Mouse (Mus musculus) embryonic facial prominence, embryonic 11.5 days (tissue): ENCODE results near the gene Scrn1. TPM values are rescaled to one million over a fixed set of nuclear protein-coding genes. Genes with fewer than 3 reads are reported as not detected.

Source experiments
- ATAC-seq: fragments of 200-750 bp; cut with Nextera tagmentation; replicated peaks from 2 replicates; pipeline ENCODE4 v1.8.0; 2017; ENCODE audit warnings: low read depth; ENCODE audit not compliant: insufficient number of reproducible peaks, low FRiP score, low TSS enrichment
- DNase-seq: peaks from one replicate; pipeline ENCODE4 v3.0.0-alpha.2; 2015; ENCODE audit warnings: low spot score
- H3K27ac ChIP-seq: fragments of 300-500 bp; sonication (generic); replicated peaks from 2 replicates; pipeline ENCODE4 v1.5.1; 2014; ENCODE audit warnings: mild to moderate bottlenecking, low read depth, low read length, control low read depth
- H3K27me3 ChIP-seq: fragments of 300-500 bp; sonication (generic); 2 replicates; pipeline ENCODE4 v1.6.1; 2014; ENCODE audit warnings: mild to moderate bottlenecking, low read length, moderate library complexity, mixed read lengths; ENCODE audit not compliant: control insufficient read depth, insufficient read depth
- H3K36me3 ChIP-seq: fragments of 300-500 bp; sonication (generic); replicated peaks from 2 replicates; pipeline ENCODE4 v1.6.1; 2014; ENCODE audit warnings: low read depth, mild to moderate bottlenecking, low read length, moderate library complexity, mixed read lengths; ENCODE audit not compliant: control insufficient read depth, insufficient read depth
- H3K4me1 ChIP-seq: fragments of 300-500 bp; sonication (generic); 2 replicates; pipeline ENCODE4 v1.6.1; 2014; ENCODE audit warnings: low read length, mixed read lengths; ENCODE audit not compliant: control insufficient read depth, insufficient read depth
- H3K4me2 ChIP-seq: fragments of 300-500 bp; sonication (generic); 2 replicates; pipeline ENCODE4 v1.6.1; 2014; ENCODE audit warnings: low read depth, mild to moderate bottlenecking, control low read depth, low read length, moderate library complexity
- H3K4me3 ChIP-seq: fragments of 300-500 bp; sonication (generic); 2 replicates; pipeline ENCODE4 v1.5.1; 2014; ENCODE audit warnings: low read depth, low read length, control low read depth
- H3K9ac ChIP-seq: fragments of 300-500 bp; sonication (generic); replicated peaks from 2 replicates; pipeline ENCODE4 v1.6.1; 2014; ENCODE audit warnings: mild to moderate bottlenecking, control low read depth, low read length
- H3K9me3 ChIP-seq: fragments of 300-500 bp; sonication (generic); replicated peaks from 2 replicates; pipeline ENCODE4 v1.6.1; 2016; ENCODE audit warnings: mild to moderate bottlenecking, low read length, inconsistent platforms, mixed read lengths; ENCODE audit not compliant: control insufficient read depth
- WGBS: fragments of 180-500 bp; shearing (Covaris S2); extraction: QIAGEN DNeasy Blood & Tissue Kit; methylation state at CpG from one replicate; pipeline ENCODE4 v1.1.7; 2014; 5-methylcytosine and 5-hydroxymethylcytosine counted together
- polyA plus RNA-seq: library from polyadenylated mRNA; unstranded; fragments of >200 nt; fragmentation: Nextera tagmentation; extraction: Ambion mirVana; gene quantifications from 2 replicates; pipeline ENCODE4 v1.2.1, GENCODE M21; 2014

Gene Scrn1
- polyA plus RNA-seq, 1 experiment from 2014 or later = 25.4 TPM

DNA sequence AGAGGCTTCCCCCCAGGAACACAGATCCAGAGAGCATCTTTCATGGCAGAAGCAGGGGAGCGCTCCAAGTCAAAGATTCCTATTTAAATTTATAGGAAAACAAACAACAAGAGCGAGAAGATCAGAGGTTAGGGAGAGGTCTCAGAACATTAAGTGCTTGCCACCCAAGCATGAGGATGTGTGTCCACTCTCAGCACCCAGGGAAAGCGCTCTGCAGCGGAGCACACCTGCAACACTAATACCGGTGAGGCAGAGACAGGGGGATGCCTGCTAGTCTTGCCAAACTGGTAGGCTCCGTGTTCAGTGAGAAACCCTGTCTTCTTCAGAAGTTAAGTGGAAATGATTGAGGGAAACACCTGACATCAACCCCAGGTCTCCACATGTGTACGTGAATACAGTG is 26.9 kb downstream of the Scrn1 start:
- Histone ChIP-seq H3K36me3 (no peaks in the 10 kb centered on the region), H3K4me3 (no peak overlapping the region), H3K9ac (no peak overlapping the region), H3K27me3 (no peaks in the 10 kb centered on the region), H3K4me1 (peaks cover 2% of the 10 kb centered on the region; the same call in 1 of the 2 replicates), H3K27ac (no peak overlapping the region), H3K4me2 (no peak overlapping the region), H3K9me3 (no peaks in the 10 kb centered on the region)
- ATAC-seq (no peak), DNase-seq (no peak)
- 84% methylated on average over 7 of the region's 7 CpGs for WGBS

DNA sequence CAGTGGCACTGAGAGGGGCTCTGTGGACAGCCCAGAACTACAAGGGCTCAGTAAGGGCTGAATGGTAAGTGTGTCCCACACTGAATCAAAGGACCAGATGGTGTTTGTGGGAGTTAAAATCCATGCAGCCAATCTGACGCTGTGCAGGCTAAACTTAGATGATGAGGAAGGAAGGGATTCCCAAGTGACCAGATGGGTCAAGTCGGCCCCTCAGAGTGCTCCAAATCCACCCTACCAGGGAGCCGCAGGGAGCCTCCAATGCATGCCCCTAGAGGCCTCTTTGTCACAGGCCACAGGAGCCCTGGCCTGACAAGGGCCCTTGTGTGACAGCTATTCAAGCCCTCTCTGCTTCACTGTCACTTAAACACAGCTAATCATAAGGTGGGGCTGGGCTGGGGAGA is 27.5 kb downstream of the Scrn1 start:
- Histone ChIP-seq H3K9ac (no peak overlapping the region), H3K36me3 (no peaks in the 10 kb centered on the region), H3K27ac (no peak overlapping the region), H3K4me3 (no peak overlapping the region), H3K9me3 (no peaks in the 10 kb centered on the region), H3K4me2 (no peak overlapping the region), H3K27me3 (no peaks in the 10 kb centered on the region), H3K4me1 (peaks cover 2% of the 10 kb centered on the region; the same call in 1 of the 2 replicates)
- ATAC-seq = 0 out of 2 replicates have a peak, but pooled peaks have one; percentile 52
- WGBS = 7% methylated on average over 3 of the region's 3 CpGs
- DNase-seq = no peak

DNA sequence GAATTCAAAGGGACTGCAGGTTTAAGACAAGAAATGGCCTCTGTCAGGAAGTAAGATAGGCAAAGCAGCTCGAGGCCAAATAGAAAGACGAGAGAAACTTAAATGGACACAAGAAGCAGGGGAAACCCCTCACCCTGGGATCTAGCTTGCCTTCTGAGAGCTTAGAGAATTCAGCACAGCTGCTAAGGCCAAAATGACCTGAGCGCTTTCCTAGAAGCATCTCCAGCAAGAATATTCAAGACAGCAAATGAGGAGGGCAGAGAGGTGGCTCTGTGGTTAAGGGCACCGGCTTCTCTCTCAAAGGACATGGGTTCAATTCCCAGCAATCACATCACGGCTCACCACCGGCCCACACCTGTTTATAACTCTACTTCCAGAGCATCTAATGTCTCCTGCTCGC is 29.2 kb downstream of the Scrn1 start:
- no peak for ATAC-seq
- H3K4me3 ChIP-seq = no peak overlapping the region
- no peaks in the 10 kb centered on the region for H3K9me3 ChIP-seq
- no peak overlapping the region for H3K9ac ChIP-seq
- H3K4me2 ChIP-seq = no peak overlapping the region
- no peak for DNase-seq
- no peaks in the 10 kb centered on the region for H3K36me3 ChIP-seq
- peaks cover 2% of the 10 kb centered on the region; the same call in 1 of the 2 replicates for H3K4me1 ChIP-seq
- 76% methylated on average over 7 of the region's 7 CpGs for WGBS
- no peak overlapping the region for H3K27ac ChIP-seq
- no peaks in the 10 kb centered on the region for H3K27me3 ChIP-seq

DNA sequence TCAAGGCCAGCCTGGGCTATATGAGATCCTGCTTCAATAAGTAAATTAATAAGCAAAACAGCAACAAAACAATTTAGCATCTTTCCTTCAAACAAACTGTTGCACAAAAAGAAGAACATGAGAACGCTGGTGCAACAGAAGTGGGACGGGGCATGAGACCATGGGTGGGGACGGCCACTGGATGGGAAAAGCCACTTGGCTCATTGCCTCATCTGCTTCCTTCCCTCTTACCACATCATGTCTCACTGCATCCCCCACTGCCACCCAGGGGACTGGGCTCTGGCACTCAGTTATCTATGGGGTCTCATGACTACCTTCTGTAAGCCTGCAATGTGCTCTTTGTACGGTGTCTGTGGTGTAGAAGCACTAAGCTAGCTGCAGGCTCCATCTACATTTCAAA is 30.8 kb downstream of the Scrn1 start:
- DNase-seq (no peak), ATAC-seq (no peak)
- no peaks in the 10 kb centered on the region for H3K9me3 ChIP-seq
- no peaks in the 10 kb centered on the region for H3K36me3 ChIP-seq
- no peaks in the 10 kb centered on the region for H3K27me3 ChIP-seq
- H3K4me3 ChIP-seq = no peak overlapping the region
- H3K4me2 ChIP-seq = no peak overlapping the region
- H3K27ac ChIP-seq = no peak overlapping the region
- H3K4me1 ChIP-seq = peaks cover 2% of the 10 kb centered on the region; the same call in 1 of the 2 replicates
- H3K9ac ChIP-seq = no peak overlapping the region
- WGBS = 90% methylated on average over 4 of the region's 4 CpGs

DNA sequence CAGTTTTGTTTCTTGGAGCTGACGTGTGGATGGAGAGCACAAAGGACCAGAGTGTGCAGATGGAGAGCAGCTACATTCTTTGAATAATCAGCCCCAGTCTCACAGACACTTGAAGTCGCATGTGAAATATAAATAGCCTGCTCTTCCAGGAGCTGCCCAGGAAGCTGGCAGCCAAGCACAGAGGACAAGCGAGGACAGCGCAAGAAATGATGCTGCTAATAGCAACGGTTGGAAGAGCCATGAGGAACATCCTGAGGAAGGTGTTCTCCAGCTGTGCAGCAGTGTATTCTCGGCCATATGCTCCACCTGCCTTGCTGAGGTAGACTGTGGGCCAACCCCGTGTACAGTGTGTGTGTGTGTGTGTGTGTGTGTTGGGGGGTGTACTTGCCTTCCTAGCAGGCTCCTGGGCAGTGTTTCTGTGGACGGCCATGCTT is 35.2 kb downstream of the Scrn1 start:
- 64% methylated on average over 8 of the region's 8 CpGs for WGBS
- DNase-seq (peak; percentile 25), ATAC-seq (no peak)
- Histone ChIP-seq H3K27me3 (no peaks in the 10 kb centered on the region), H3K4me2 (no peak overlapping the region), H3K4me3 (no peak overlapping the region), H3K4me1 (no peaks in the 10 kb centered on the region), H3K9ac (no peak overlapping the region), H3K36me3 (no peaks in the 10 kb centered on the region), H3K27ac (no peak overlapping the region), H3K9me3 (no peaks in the 10 kb centered on the region)

DNA sequence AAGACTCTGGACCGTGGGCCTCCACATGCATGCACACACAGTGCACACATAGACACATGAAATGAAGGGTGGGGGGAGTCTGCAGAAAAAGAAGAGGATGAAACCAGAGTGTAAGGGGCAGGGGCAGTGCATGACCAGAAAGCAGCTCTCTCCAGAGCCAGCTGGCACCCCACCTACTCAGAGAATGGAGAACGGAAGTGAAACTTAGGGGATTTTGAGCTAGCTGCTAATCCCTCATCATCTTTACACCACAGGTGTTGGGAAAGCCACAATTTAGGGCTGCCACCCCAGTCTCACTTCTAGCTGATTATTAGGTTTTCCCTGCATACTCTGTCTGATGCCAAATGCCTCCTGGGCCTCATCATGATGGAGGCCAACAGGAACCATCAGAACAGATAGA is 36.1 kb downstream of the Scrn1 start:
- H3K4me3 ChIP-seq = no peak overlapping the region
- 97% methylated on average over 2 of the region's 2 CpGs for WGBS
- no peak for ATAC-seq
- no peaks in the 10 kb centered on the region for H3K4me1 ChIP-seq
- no peak for DNase-seq
- H3K27me3 ChIP-seq = no peaks in the 10 kb centered on the region
- no peak overlapping the region for H3K9ac ChIP-seq
- H3K4me2 ChIP-seq = no peak overlapping the region
- H3K36me3 ChIP-seq = no peaks in the 10 kb centered on the region
- no peak overlapping the region for H3K27ac ChIP-seq
- no peaks in the 10 kb centered on the region for H3K9me3 ChIP-seq

DNA sequence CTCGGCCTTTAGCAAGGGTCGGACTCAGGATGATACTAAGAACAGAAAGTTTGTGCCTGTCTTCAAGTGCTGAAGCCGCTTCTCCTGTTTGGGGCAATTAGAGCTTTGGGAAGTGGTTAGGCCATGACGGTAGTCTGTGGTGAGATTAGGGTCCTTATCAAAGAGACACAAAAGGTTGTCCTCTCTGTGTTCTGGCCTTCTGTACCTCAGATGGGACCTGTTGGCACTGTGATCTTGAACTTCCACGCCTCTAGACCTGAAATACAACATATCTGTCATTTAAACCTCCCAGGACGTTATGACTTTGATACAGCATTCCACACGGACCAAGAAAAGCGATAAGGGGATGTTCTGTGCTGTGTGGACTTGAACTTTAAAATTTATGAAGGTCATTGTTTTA is 37.6 kb downstream of the Scrn1 start:
- Histone ChIP-seq H3K4me1 (no peaks in the 10 kb centered on the region), H3K9ac (no peak overlapping the region), H3K4me3 (no peak overlapping the region), H3K4me2 (no peak overlapping the region), H3K9me3 (no peaks in the 10 kb centered on the region), H3K27me3 (no peaks in the 10 kb centered on the region), H3K27ac (no peak overlapping the region), H3K36me3 (no peaks in the 10 kb centered on the region)
- WGBS = 89% methylated on average over 8 of the region's 8 CpGs
- DNase-seq = no peak
- no peak for ATAC-seq

DNA sequence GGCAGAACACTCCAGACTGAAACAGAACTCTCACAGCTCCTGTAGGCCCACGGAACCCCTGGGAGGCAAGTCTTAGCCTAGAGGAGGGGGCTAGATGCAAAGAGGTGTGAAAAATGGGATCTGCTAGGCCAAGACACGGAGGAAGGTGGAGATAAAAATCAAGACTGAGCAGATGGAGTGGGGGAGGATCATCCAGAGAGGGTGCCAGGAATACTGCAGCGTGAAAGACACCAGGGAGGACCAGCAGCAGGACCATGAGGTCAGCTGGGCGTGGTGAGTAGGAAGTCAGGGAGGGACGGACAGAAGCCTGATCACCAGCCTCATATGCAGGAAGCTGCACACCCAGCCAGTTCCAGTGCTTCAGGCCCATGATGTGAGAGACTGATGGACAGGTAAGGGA is 47.5 kb downstream of the Scrn1 start:
- Histone ChIP-seq H3K4me1 (no peaks in the 10 kb centered on the region), H3K9ac (no peak overlapping the region), H3K27ac (no peak overlapping the region), H3K9me3 (no peaks in the 10 kb centered on the region), H3K4me3 (no peak overlapping the region), H3K4me2 (no peak overlapping the region), H3K27me3 (no peaks in the 10 kb centered on the region), H3K36me3 (no peaks in the 10 kb centered on the region)
- ATAC-seq = no peak
- WGBS = 73% methylated on average over 5 of the region's 5 CpGs
- no peak for DNase-seq
